Mouse (Mus musculus): ENCODE measurements around the gene Phf19. TPM values are rescaled to one million over a fixed set of nuclear protein-coding genes. Genes with fewer than 3 reads are reported as not detected.

Phf19 gene
- total and polyA plus RNA-seq, 3 experiments = 10.2 to 26.2 TPM; not detected in 1

GRCm38 (mm10) chr2:34911871-34912270 is 2.0 kb downstream of the Phf19 start:
- H3K9me3 ChIP-seq (replicated peaks; ENCODE audit: insufficient read depth, low read length) = no peaks in the 10 kb centered on the region
- H3K4me3 ChIP-seq (ENCODE audit: control insufficient read depth in 1 of 2, insufficient read depth in 1 of 2, low read depth in 2 of 2, low read length in 2 of 2) = no peak overlapping the region
- H3K27ac ChIP-seq (ENCODE audit: control insufficient read depth, low read depth, low read length) = no peak overlapping the region
- H3K4me1 ChIP-seq (ENCODE audit: control insufficient read depth in 1 of 2, insufficient read depth in 2 of 2, low read length in 2 of 2) = peaks cover 0 to 12% of the 10 kb centered on the region in 2 experiments; a peak in 2 of 4 replicates
- peaks cover 5% of the 10 kb centered on the region for H3K79me2 ChIP-seq (ENCODE audit: control insufficient read depth, insufficient read depth, low read length, poor library complexity)
- TF ChIP-seq CTCF (IDR thresholded peaks at IDR 0.05 in 2 of 3, conservative IDR thresholded peaks at IDR 0.05 in 1 of 3; ENCODE audit: control insufficient read depth in 1 of 3, insufficient read depth in 1 of 3, low read depth in 2 of 3, low read length in 3 of 3, poor library complexity in 1 of 3, severe bottlenecking in 1 of 3) = no peak
- TF ChIP-seq GABPA (IDR thresholded peaks at IDR 0.05; ENCODE audit: low read depth, low read length) = no peak
- TF ChIP-seq E2F4 (IDR thresholded peaks at IDR 0.05; ENCODE audit: borderline replicate concordance, low read depth, low read length) = no peak
- TF ChIP-seq SMC3 (IDR thresholded peaks at IDR 0.05; ENCODE audit: low read depth, low read length) = no peak
- no peak for TF ChIP-seq POLR2AphosphoS2 (IDR thresholded peaks at IDR 0.05; ENCODE audit: low read length)
- no peak for TF ChIP-seq ZC3H11A (IDR thresholded peaks at IDR 0.05; ENCODE audit: low read depth, low read length)
- no peak for TF ChIP-seq SIN3A (IDR thresholded peaks at IDR 0.05; ENCODE audit: low read length)
- TF ChIP-seq MXI1 (IDR thresholded peaks at IDR 0.05; ENCODE audit: low read depth, low read length) = no peak
- TF ChIP-seq CHD1 (IDR thresholded peaks at IDR 0.05; ENCODE audit: low read depth, low read length) = no peak
- H3K27me3 ChIP-seq (ENCODE audit: control insufficient read depth in 1 of 2, insufficient read depth in 2 of 2, low read length in 2 of 2) = no peaks in the 10 kb centered on the region; a peak in 1 of 4 replicates
- DNase-seq (ENCODE audit: low read depth, low spot score) = no peak
- peaks cover 0 to 4% of the 10 kb centered on the region in 2 experiments; a peak in 1 of 4 replicates for H3K36me3 ChIP-seq (ENCODE audit: control insufficient read depth in 1 of 2, insufficient read depth in 2 of 2, low read length in 2 of 2)
- no peak overlapping the region for H3K9ac ChIP-seq (ENCODE audit: control insufficient read depth, low read depth, low read length, poor library complexity, severe bottlenecking)

DNA sequence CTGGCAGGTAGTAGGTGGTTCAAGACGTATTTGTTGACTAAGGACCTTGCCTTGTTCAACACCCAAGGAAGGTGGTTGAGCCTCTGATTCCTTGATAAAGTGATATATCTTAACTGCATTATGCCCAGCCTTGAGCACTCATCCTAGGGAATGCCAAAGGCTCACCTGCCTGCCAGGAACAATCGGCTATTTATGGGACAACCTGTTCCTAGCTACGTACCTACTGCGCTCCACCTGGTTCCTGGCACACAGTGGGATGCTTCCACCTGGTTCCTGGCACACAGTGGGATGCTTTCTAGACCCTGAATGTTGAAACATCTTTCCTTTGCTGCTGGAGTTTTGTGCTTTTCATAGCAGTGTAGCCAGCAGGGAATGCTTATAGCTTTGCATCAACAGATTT is 4.1 kb downstream of the Phf19 start:
- TF ChIP-seq MAZ (IDR thresholded peaks at IDR 0.05; ENCODE audit: low read depth, low read length) (no peak), BHLHE40 (IDR thresholded peaks at IDR 0.05; ENCODE audit: borderline replicate concordance, low read depth, low read length) (no peak), CTCF (IDR thresholded peaks at IDR 0.05 in 2 of 3, conservative IDR thresholded peaks at IDR 0.05 in 1 of 3; ENCODE audit: control insufficient read depth in 1 of 3, insufficient read depth in 1 of 3, low read depth in 2 of 3, low read length in 3 of 3, poor library complexity in 1 of 3, severe bottlenecking in 1 of 3) (no peak), JUND (IDR thresholded peaks at IDR 0.05; ENCODE audit: low read depth, low read length) (no peak), ZKSCAN1 (IDR thresholded peaks at IDR 0.05; ENCODE audit: low read depth, low read length) (peak; percentile 55; the same call in 1 of the 2 replicates), MYB (IDR thresholded peaks at IDR 0.05; ENCODE audit: low read depth, low read length) (no peak), POLR2AphosphoS5 (IDR thresholded peaks at IDR 0.05; ENCODE audit: borderline replicate concordance, low read depth, low read length) (no peak)
- H3K4me3 ChIP-seq (ENCODE audit: control insufficient read depth in 1 of 2, insufficient read depth in 1 of 2, low read depth in 2 of 2, low read length in 2 of 2) = no peak overlapping the region
- peaks cover 5% of the 10 kb centered on the region for H3K79me2 ChIP-seq (ENCODE audit: control insufficient read depth, insufficient read depth, low read length, poor library complexity)
- H3K27ac ChIP-seq (ENCODE audit: control insufficient read depth, low read depth, low read length) = no peak overlapping the region
- no peaks in the 10 kb centered on the region for H3K27me3 ChIP-seq (ENCODE audit: control insufficient read depth in 1 of 2, insufficient read depth in 2 of 2, low read length in 2 of 2)
- peaks cover 0 to 10% of the 10 kb centered on the region in 2 experiments; a peak in 2 of 4 replicates for H3K36me3 ChIP-seq (ENCODE audit: control insufficient read depth in 1 of 2, insufficient read depth in 2 of 2, low read length in 2 of 2)
- peaks cover 0 to 16% of the 10 kb centered on the region in 2 experiments; a peak in 3 of 4 replicates for H3K4me1 ChIP-seq (ENCODE audit: control insufficient read depth in 1 of 2, insufficient read depth in 2 of 2, low read length in 2 of 2)
- H3K9me3 ChIP-seq (replicated peaks; ENCODE audit: insufficient read depth, low read length) = no peaks in the 10 kb centered on the region
- no peak for DNase-seq (ENCODE audit: low read depth, low spot score)
- no peak overlapping the region for H3K9ac ChIP-seq (ENCODE audit: control insufficient read depth, low read depth, low read length, poor library complexity, severe bottlenecking)

Measured in MEL (cell line).